Mouse (Mus musculus) forebrain, embryonic 16.5 days (tissue): ENCODE results near the gene Cpne4. TPM values are rescaled to one million over a fixed set of nuclear protein-coding genes. Genes with fewer than 3 reads are reported as not detected.

Experiments
- ATAC-seq: fragments of 200-750 bp; cut with Nextera tagmentation; 2 replicates; pipeline ENCODE4 v1.8.0; 2017; ENCODE audit warnings: mild to moderate bottlenecking, moderate library complexity
- H3K27ac ChIP-seq: fragments of 300-500 bp; sonication (generic); 2 replicates; pipeline ENCODE4 v1.5.1; 2014; ENCODE audit warnings: low read length, control low read depth
- H3K27me3 ChIP-seq: fragments of 300-500 bp; sonication (generic); replicated peaks from 2 replicates; pipeline ENCODE4 v1.6.1; 2014; ENCODE audit warnings: low read length; ENCODE audit not compliant: control insufficient read depth, insufficient read depth
- H3K36me3 ChIP-seq: fragments of 300-500 bp; sonication (generic); 2 replicates; pipeline ENCODE4 v1.6.1; 2014; ENCODE audit not compliant: control insufficient read depth, insufficient read depth
- H3K4me1 ChIP-seq: fragments of 300-500 bp; sonication (generic); replicated peaks from 2 replicates; pipeline ENCODE4 v1.6.1; 2014; ENCODE audit warnings: low read length; ENCODE audit not compliant: control insufficient read depth, insufficient read depth
- H3K4me2 ChIP-seq: fragments of 300-500 bp; sonication (generic); 2 replicates; pipeline ENCODE4 v1.6.1; 2014; ENCODE audit warnings: mild to moderate bottlenecking, low read length, control low read depth
- H3K4me3 ChIP-seq: fragments of 300-500 bp; sonication (generic); replicated peaks from 2 replicates; pipeline ENCODE4 v1.5.1; 2014; ENCODE audit warnings: mild to moderate bottlenecking, low read length, control low read depth
- H3K9ac ChIP-seq: fragments of 300-500 bp; sonication (generic); replicated peaks from 2 replicates; pipeline ENCODE4 v1.6.1; 2014; ENCODE audit warnings: low read depth, low read length, control low read depth
- H3K9me3 ChIP-seq: fragments of 300-500 bp; sonication (generic); 2 replicates; pipeline ENCODE4 v1.6.1; 2016; ENCODE audit warnings: low read length; ENCODE audit not compliant: control insufficient read depth
- WGBS: fragments of 180-500 bp; shearing (Covaris S2); extraction: QIAGEN DNeasy Blood & Tissue Kit; methylation state at CpG from one replicate; pipeline ENCODE4 v1.1.7; 2014; 5-methylcytosine and 5-hydroxymethylcytosine counted together
- polyA plus RNA-seq: library from polyadenylated mRNA; unstranded; fragments of >200 nt; fragmentation: Nextera tagmentation; extraction: Ambion mirVana; gene quantifications from 2 replicates; pipeline ENCODE4 v1.2.1, GENCODE M21; 2015

Gene Cpne4
- polyA plus RNA-seq, 1 experiment from 2014 or later = 21.7 TPM

GRCm38 (mm10) chr9:104581921-104582624 is 35.0 kb downstream of the Cpne4 start:
- Histone ChIP-seq H3K27ac (no peak overlapping the region), H3K9ac (no peak overlapping the region), H3K4me1 (no peaks in the 10 kb centered on the region), H3K4me2 (no peak overlapping the region), H3K36me3 (no peaks in the 10 kb centered on the region), H3K9me3 (no peaks in the 10 kb centered on the region), H3K4me3 (no peak overlapping the region), H3K27me3 (no peaks in the 10 kb centered on the region)
- 73% methylated on average over 6 of the region's 6 CpGs for WGBS
- no peak for ATAC-seq

GRCm38 (mm10) chr9:104582675-104583074 is 35.6 kb downstream of the Cpne4 start:
- H3K27ac ChIP-seq = no peak overlapping the region
- no peaks in the 10 kb centered on the region for H3K27me3 ChIP-seq
- WGBS = 79% methylated on average over 6 of the region's 6 CpGs
- no peaks in the 10 kb centered on the region for H3K36me3 ChIP-seq
- ATAC-seq = no peak
- no peak overlapping the region for H3K9ac ChIP-seq
- no peaks in the 10 kb centered on the region for H3K4me1 ChIP-seq
- H3K4me3 ChIP-seq = no peak overlapping the region
- H3K4me2 ChIP-seq = no peak overlapping the region
- H3K9me3 ChIP-seq = no peaks in the 10 kb centered on the region

- Histone ChIP-seq H3K36me3 (no peaks in the 10 kb centered on the region), H3K27ac (no peak overlapping the region), H3K27me3 (no peaks in the 10 kb centered on the region), H3K4me2 (no peak overlapping the region), H3K9me3 (no peaks in the 10 kb centered on the region), H3K4me1 (peaks cover 4% of the 10 kb centered on the region; the same call in 1 of the 2 replicates), H3K4me3 (no peak overlapping the region), H3K9ac (no peak overlapping the region)
- 29% methylated on average over 5 of the region's 5 CpGs for WGBS
- ATAC-seq = no peak
These were observed 47.5 kb downstream of the Cpne4 start for GRCm38 (mm10) chr9:104594550-104594949.

GRCm38 (mm10) chr9:104594979-104595378 is 47.9 kb downstream of the Cpne4 start:
- 71% methylated on average over 2 of the region's 2 CpGs for WGBS
- no peak overlapping the region for H3K4me3 ChIP-seq
- no peaks in the 10 kb centered on the region for H3K27me3 ChIP-seq
- no peaks in the 10 kb centered on the region for H3K36me3 ChIP-seq
- H3K27ac ChIP-seq = no peak overlapping the region
- peaks cover 4% of the 10 kb centered on the region; the same call in 1 of the 2 replicates for H3K4me1 ChIP-seq
- no peak overlapping the region for H3K9ac ChIP-seq
- H3K9me3 ChIP-seq = no peaks in the 10 kb centered on the region
- no peak for ATAC-seq
- H3K4me2 ChIP-seq = no peak overlapping the region

GRCm38 (mm10) chr9:104612523-104612922 is 65.4 kb downstream of the Cpne4 start:
- H3K9ac ChIP-seq = no peak overlapping the region
- peaks cover 13% of the 10 kb centered on the region; the same call in 1 of the 2 replicates for H3K4me1 ChIP-seq
- no peak overlapping the region for H3K4me3 ChIP-seq
- H3K27me3 ChIP-seq = no peaks in the 10 kb centered on the region
- no peak overlapping the region for H3K4me2 ChIP-seq
- no peaks in the 10 kb centered on the region for H3K36me3 ChIP-seq
- no peak overlapping the region for H3K27ac ChIP-seq
- WGBS = 73% methylated on average over 6 of the region's 6 CpGs
- ATAC-seq = no peak
- no peaks in the 10 kb centered on the region for H3K9me3 ChIP-seq

GRCm38 (mm10) chr9:104616691-104617090 is 69.6 kb downstream of the Cpne4 start:
- no peak for ATAC-seq
- H3K27me3 ChIP-seq = no peaks in the 10 kb centered on the region
- no peaks in the 10 kb centered on the region for H3K9me3 ChIP-seq
- no peak overlapping the region for H3K27ac ChIP-seq
- 54% methylated on average over 6 of the region's 6 CpGs for WGBS
- H3K4me3 ChIP-seq = no peak overlapping the region
- H3K36me3 ChIP-seq = no peaks in the 10 kb centered on the region
- no peak overlapping the region for H3K4me2 ChIP-seq
- H3K4me1 ChIP-seq = peaks cover 11% of the 10 kb centered on the region; the same call in 1 of the 2 replicates
- no peak overlapping the region for H3K9ac ChIP-seq

- Histone ChIP-seq H3K9ac (no peak overlapping the region), H3K36me3 (no peaks in the 10 kb centered on the region), H3K9me3 (no peaks in the 10 kb centered on the region), H3K4me1 (no peaks in the 10 kb centered on the region), H3K4me2 (no peak overlapping the region), H3K27ac (no peak overlapping the region), H3K27me3 (no peaks in the 10 kb centered on the region), H3K4me3 (no peak overlapping the region)
- 42% methylated on average over 4 of the region's 4 CpGs for WGBS
- ATAC-seq = no peak
These were observed 76.5 kb downstream of the Cpne4 start for GRCm38 (mm10) chr9:104623564-104623963.

- H3K9me3 ChIP-seq = no peaks in the 10 kb centered on the region
- no peaks in the 10 kb centered on the region for H3K4me1 ChIP-seq
- 54% methylated on average over 7 of the region's 7 CpGs for WGBS
- no peak for ATAC-seq
- H3K27me3 ChIP-seq = no peaks in the 10 kb centered on the region
- no peaks in the 10 kb centered on the region for H3K36me3 ChIP-seq
- H3K27ac ChIP-seq = no peak overlapping the region
- no peak overlapping the region for H3K9ac ChIP-seq
- no peak overlapping the region for H3K4me2 ChIP-seq
- no peak overlapping the region for H3K4me3 ChIP-seq
These were observed 80.7 kb downstream of the Cpne4 start for GRCm38 (mm10) chr9:104627816-104628215.

- 88% methylated on average over 7 of the region's 7 CpGs for WGBS
- no peaks in the 10 kb centered on the region for H3K4me1 ChIP-seq
- no peak overlapping the region for H3K27ac ChIP-seq
- no peak for ATAC-seq
- H3K27me3 ChIP-seq = no peaks in the 10 kb centered on the region
- no peak overlapping the region for H3K9ac ChIP-seq
- H3K36me3 ChIP-seq = no peaks in the 10 kb centered on the region
- H3K9me3 ChIP-seq = no peaks in the 10 kb centered on the region
- H3K4me2 ChIP-seq = no peak overlapping the region
- H3K4me3 ChIP-seq = no peak overlapping the region
These were observed 82.2 kb downstream of the Cpne4 start for GRCm38 (mm10) chr9:104629282-104629681.
